Mouse (Mus musculus) retina, postnatal 1 day (tissue): ENCODE measurements around the gene Gm49416.
A peak's percentile ranks its signal among the peaks of the same experiment; 100 is the strongest.
"Not testable (repeated sequence)": the region's sequence is repeated elsewhere in the genome, so short reads cannot be mapped to it uniquely, and the experiment has no call there.

ENCODE experiments used
- DNase-seq: peaks from one replicate; pipeline ENCODE4 v3.0.0-alpha.2; 2012

Gm49416 gene

DNA sequence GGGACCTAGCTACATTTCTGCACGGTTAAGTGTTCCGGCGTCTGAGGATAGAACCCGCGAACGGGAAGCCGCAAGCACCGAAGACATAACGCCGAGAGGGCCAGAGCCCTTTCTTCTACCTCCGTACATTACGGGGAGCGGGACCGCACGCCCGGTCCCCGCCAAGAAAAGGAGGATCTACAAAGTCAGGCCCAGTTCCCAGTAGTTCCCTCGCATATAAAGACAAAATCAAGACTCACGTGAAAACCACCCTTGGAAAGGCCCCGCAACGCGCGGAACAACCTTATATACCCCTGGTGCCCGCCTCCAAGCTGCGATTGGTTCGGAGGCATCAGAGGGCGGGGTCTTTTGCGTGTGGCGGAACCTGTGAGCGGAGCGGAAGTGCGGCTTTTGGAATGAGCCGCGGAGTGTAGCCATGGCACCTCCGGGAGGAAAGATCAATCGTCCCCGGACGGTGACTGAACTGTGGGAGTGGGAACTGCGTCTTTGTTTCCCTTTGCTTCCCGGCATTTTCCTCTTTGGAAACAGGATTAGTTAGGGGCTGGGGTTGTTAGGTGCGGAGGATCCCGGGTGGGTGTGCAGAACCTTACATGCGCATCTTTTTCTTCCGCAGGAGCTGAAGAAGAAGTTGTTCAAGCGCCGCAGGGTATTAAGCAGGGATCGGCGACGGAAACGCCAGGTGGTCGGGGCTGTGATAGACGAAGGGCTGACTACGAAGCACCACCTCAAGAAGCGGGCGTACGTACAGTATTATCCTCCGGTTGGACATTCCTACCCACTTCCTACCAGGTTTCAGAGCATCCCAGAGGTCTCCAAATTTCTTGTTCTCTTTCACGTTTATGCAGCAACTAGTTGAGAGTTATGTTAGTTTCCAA is at the start of gene Gm49416, which contains the start of gene 1810009A15Rik:
Gm49416 (plus strand) TSS at position 416 of the 875 bp plus-strand sequence.
1810009A15Rik (plus strand) TSS at position 343 of the 875 bp plus-strand sequence.
- peak; percentile 98 for DNase-seq

DNA sequence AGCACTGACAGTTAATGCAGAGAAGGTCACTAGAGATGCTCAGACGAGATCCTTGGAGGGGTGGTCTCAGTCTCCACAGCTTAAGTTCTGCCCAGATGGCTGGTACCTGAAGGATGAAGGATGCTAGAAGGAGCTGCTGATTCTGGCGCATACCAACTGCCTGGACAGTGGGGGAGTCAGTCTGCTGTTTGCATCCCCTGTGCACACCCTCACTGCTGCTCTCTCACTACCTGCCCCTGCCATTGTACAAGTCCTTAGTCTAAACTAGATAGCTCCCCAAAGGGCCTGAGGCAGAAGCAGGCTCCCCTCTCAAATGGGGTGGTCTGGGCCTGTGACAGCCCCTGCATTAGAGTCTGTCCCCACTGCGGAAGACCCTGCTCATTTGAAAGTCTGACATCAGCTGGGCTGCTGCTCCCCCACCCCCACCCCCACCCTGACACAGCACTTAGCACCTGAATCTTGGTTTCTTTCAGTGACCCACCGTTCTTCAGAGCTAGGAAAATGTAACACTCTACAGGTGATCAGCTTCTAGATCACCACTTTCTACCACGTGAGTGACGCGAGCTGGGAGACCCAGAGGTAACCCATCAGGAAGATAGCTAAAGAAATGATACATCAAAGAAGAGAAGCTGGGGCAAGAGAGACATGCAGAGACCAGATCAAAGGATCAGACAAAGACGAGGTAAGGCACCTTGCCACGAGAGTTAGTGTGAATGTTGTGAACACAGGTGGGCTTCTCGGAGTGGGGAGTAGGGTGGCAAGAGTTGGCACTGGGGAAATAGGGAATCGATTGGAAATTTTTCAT is 49.4 kb upstream of the Gm49416 start, which contains the start of gene Gng3:
Gng3 (minus strand) TSS at position 92 of the 805 bp plus-strand sequence.
- DNase-seq: peak; percentile 87

DNA sequence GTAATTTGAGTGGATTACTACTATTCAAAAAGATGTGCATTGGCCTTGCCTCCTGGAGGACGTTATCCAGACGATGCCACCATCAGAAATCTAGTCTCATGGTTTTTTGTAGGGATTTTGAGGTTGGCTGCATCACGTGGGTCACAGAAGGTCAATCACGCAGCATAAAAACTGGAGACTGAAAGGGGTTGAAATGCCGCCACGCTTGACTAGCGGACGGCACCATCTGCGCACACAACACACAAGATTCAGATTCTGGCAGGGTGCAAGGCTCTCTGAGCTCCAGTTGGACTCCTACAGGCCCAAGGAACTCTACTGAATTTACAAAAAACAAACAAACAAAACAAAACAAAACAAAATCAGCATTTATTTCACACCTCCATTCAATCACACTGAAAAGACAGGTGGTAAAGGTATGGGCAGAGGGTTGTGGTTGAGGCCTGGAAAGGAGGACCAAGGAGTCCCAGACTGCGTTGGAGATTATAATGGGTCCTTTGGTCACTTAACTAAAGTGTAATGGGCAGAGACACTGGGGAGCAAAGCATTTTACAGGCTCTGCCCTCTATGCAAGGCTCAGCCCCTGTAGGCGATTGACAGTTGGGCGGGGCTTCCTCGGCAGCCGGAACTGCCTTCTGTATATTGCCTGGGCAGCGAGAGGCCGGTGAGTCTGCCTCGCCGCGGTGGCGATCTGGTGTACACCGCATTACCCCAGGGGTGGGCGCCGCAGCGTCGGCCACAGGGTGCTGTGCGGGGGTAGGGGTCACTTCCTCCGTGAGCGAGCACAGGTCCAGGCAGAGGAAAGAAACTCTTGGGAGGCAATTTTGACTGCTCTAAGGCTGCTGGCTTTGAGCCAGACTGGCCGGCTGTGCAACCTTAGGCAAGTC is 48.6 kb upstream of the Gm49416 start:
- peak; percentile 83 for DNase-seq

DNA sequence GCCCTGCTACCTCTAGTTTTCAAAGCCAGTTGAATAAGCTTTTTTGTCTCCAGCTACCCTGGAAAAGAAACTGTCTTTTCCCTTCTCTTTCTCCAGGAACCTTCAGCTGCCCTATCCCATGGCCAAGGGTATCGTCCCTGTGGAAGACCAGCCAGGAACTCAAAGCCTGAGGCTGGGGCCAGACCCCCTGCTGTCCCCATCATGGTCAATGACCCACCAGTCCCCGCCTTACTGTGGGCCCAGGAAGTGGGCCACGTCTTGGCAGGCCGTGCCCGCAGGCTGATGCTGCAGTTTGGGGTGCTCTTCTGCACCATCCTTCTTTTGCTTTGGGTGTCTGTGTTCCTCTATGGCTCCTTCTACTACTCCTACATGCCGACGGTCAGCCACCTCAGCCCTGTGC is 47.7 kb upstream of the Gm49416 start:
- DNase-seq: no peak

DNA sequence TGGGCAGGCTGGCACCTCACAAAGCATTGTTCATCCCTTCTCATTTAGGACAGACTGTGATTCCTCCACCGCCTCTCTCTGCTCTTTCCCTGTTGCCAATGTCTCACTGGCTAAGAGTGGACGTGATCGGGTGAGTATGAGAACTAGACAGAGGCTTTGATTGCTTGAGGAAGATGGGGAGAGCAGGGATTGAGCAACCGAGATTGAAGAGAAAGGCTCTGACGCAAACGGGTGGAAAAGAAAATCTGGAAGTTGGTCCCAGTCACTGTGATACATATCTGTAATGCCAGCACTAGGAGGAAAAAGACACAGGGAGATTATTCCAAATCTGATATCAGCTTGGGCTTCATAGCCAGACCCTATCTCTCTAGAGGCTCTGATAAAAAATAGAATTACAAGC is 45.8 kb upstream of the Gm49416 start:
- DNase-seq: no peak

DNA sequence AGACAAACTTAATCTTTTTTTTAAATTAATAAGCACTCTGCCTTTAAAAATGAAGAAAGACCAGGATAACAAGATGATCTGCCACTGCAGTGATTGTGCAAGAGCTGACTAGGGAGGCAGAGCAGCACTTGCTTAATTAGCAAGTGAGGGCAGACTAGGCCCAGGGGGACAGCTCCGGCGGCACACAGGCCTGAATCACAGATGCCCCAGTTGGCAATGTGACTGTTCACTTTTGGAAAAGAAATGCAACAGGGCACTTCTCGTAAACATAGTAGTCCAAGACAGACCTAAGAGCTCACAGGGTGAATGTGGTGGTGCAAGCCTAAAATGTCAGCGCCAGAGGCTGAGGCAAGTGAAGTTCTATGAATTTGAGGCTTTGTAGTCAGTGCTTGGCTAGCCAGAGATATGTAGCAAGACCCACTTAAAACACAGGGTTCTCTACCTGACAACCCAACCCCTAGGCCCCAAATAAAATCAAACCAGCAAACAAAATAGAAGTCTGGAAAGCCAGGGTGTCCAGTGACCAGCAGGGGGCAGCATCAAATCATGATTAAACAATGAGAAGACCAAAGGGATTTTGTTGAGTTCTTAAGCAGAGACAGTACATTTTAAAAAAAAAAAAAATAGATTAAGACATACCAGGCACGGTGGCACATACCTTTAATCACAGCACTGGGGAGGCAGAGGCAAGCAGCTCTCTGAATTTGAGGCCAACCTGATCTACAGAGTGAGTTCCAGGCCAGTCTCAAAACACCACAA is 44.2 kb upstream of the Gm49416 start:
- peak; percentile 87 for DNase-seq

DNA sequence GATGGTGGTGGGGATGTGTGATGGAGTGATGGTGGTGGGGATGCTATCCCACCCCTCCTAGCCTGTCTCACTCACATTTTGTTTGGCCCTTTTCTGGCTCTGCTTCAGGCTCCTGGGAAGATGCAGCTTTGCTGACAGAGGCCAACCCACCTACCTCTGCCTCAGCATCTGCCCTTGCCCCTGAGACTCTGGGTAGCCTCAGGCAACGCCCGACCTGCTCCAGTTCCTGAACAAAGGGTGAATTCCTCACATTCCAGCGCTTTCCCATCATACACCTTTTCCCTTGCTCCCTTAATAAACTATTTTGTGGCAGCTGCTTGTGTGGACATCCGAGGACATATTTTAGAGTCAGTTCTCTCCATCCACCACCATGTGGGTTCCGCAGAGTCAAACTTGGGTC is 40.4 kb upstream of the Gm49416 start:
- no peak for DNase-seq

DNA sequence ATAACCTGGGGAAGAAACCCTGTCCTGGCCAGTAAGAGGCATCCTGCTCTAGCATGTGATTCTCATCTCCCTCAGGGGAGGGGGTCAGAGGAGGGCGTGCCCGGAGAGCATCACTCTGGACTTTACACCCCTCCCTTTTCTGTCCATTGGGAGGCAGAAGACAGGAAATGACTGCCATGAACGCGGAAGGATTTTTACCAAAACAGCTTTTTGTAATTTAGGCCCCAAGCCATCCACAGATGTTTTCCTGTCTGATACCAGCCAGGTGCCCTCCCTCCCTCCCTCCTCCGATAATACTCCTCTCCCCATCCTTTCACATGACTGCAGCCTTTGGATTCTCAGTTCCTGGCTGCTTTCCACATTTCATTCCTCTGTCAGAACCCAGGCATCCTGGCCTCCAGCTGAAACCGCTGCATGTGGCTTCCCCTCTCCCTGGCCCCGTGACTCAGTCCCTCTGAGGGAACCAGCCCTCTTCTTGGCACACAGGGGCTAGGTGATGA is 38.3 kb upstream of the Gm49416 start, which contains the start of gene Lrrn4cl:
Lrrn4cl (plus strand) TSS at position 367 of the 500 bp plus-strand sequence.
- DNase-seq: peak; percentile 68

DNA sequence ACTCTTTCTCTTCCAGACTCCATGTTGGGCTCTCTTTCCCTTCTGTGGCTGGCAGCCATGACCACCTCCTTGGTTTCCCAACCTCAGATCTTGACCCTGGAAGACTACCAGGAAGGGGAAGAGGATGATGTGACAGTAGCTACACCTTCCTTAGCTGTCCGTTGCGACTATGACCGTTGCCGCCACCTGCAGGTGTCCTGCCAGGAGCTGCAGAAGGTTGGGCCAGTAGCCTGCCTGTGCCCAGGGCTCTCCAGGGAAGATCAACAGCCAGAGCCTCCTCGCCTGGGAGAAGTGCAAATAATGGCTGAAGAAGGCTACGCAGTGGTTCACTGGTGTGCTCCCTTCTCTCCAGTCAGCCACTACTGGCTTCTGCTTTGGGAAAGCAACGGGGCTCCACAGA is 37.1 kb upstream of the Gm49416 start:
- DNase-seq: no peak

DNA sequence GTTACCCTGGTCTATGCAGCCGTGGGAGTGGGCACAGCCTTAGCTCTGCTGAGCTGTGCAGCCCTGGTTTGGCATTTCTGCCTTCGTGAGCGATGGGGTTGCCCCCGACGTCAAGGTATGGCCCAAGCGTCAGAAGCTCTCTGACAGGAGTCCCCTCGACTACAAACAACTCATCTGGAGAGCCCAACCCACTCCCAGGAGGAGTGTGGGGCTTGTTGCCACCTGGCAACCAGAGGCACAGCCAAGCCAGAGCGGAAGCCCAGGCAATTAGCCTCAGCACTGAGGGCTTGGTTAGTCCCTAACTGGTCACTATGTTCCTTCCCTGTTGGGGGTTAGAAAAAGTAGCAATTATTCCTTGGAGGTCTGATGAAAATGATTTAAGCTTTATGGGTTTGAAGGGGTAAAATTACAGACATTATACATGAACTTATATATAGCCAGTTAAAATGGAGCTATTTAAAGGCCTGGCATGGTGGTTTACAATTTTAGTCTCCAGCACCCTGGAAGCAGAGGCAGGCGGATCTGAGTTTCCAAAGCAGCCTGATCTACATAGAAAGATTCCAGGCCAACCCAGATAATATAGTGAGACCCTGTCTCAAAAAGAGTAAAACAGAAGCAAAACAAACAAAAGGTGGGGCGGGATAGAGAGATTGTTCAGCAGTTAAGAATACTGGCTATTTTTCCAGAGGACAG is 36.3 kb upstream of the Gm49416 start:
- no peak for DNase-seq

DNA sequence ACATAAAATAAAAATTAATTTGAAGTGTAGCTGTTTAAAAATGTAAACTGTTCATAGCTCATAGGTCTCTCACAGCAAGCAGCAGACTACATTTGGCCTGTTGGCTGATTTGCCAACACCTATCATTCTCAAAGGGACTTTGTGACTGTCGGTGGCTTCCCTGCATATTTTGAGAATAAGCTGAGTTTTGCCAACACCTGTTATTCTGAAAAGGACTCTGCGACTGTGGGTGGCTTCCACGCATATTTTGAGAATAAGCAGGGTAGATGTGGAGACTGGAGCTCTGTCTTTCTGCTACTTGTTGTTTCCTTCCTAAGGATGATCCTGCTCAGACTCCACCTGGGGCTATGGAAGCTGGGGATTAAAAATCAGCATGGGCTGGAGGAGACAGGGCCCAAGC is 35.6 kb upstream of the Gm49416 start:
- no peak for DNase-seq

DNA sequence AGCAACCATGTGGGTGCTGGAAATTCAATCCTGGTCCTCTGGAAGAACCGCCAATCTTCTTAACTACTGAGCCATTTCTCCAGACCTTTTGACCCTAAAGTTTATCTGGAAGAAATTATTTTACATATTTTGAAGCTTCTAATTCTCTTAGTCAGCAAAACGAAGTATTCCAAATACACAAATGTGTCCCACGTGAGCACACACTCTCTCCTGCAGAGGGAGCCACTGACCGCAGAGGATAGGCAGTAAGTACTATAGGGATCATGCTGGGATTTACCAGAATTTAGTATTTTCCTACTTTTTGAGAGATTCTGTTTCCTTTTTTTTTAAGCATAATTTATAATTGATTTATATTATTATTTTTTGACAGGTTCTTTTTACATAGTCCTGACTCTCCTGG is 31.0 kb upstream of the Gm49416 start:
- peak; percentile 60 for DNase-seq

DNA sequence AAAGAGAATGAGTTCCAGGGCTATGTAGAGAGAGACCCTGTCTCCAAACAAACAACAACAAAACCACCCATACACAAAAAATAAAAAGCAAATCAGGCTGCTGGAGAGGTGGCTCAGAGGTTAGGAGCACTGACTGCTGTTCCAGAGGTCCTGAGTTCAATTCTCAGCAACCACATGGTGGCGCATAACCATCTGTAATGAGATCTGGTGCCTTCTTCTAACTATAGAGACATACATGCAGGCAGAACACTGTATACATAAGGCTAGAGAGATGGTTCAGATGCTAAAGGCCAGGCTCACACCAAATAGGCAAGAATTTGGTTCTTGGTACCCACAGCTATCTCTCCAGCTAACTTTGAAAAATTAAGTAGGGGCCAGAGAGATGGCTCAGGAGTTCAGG is 29.7 kb upstream of the Gm49416 start:
- peak; percentile 29 for DNase-seq

DNA sequence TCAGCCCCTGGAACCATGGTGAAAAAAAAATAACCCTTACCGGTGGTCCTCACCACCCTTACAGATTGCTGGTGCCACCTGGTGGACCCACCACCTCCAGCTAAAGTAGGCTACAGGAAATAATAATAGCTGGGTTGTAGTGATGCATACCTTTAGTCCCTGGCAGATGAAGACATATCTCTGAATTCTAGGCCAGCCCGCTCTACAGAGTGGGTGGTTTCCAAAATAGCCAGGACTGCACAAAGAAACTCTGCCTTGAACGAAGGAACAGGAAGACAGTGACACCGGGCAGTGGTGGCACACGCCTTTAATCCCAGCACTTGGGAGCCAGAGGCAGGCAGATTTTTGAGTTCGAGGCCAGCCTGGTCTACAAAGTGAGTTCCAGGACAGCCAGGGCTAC is 24.5 kb upstream of the Gm49416 start:
- DNase-seq: no peak

DNA sequence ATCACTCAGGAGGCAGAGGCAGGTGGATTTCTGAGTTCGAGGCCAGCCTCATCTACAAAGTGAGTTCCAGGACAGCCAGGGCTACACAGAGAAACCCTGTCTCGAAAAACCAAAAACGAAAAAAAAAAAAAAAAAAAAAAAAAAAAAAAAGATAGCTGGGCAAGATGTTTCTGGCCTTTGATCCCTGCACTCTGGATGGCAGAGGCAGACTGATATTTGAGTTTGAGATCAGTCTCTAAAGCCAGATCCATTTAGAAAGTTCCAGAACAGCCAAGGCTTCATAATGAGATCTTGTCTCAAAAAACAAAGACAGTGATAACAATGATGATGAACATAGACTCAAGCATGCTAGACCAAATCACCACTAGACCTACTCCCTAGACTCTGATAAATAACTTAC is 18.3 kb upstream of the Gm49416 start:
- DNase-seq: not testable (repeated sequence)

DNA sequence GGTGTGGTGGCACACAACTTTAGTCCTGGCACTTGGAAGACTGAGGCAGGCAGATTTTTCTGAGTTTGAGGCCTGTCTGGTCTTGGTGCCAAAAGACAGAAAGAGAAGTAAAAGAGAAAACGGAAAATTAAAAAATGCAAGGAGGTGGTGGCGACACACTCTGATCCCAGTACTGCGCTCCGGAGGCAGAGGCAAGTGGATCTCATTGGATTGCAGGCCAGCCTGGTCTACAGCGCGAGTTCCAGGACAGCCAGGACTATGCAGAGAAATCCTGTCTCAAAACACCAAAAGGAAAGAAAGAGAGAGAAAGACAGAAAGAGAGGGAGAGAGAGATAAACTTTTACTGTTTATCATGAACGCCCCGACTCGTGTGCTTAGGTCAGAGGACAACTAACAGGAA is 17.9 kb upstream of the Gm49416 start:
- DNase-seq: peak; percentile 14

DNA sequence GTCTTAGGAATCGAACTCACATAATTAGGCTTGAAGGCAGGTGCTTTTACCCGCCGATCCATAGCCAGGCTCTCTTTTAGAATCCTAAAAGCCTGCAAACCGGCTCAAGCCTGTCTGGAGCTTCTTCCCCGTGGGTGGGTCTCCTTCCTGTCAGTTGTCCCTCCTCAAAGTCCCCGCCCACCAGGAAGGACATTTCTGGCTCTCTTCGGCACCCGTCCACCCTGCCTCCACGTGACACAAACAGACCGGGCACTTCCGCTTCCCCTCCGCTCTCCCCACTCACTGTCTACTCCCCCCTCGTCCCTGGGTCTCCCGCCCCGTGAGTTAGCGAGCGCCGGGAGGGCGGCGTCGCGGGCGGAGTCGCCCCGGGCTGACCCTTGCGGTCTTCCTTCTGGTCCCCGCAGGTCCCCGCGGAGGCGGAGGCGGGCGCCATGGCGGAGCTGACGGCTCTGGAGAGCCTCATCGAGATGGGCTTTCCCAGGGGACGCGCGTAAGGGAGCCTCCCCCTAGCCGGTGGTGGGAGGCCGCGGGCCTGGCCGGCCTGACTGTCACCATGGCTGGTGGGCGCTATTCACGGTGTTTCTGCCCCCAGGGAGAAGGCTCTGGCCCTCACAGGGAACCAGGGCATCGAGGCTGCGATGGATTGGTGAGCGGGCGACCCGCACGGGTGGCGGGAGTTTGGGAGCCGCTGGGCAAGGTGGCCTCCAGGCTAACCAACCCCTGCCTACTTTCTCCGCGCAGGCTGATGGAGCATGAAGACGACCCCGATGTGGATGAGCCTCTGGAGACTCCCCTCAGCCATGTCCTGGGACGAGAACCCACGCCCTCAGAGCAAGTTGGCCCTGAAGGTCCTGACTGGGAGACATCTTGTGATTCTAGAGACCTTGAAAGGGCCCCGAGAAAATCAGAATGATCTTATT is 17.2 kb upstream of the Gm49416 start, which contains the start of gene Ubxn1:
Ubxn1 (plus strand) TSS at position 230 of the 920 bp plus-strand sequence.
- DNase-seq: peak; percentile 99

DNA sequence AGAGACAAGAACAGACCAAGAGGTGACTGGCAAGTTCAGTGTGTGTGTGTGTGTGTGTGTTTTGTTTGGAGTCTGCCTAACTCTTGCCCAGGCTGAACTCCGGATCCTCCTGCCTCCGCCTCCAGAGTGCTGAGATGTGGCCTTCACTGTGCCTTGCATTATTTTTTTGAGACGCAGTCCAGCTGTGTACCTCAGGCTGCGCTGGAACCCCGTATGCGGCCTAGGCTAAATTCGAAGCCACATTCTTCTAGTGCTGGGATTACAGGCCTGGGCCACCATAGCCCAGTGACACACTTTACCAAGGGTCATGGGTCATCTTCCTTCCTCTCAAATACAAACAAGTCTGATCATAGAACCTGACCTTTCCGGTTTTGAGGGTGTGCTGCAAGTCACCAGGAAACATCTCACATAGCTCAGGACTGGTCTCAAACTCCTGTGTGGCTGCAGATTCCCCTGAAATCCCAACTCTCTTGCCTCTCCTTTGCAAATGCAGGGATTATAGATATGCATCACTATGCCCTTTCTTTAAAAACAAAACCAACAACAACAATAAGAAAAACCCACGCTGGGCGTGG is 16.4 kb upstream of the Gm49416 start:
- no peak for DNase-seq

DNA sequence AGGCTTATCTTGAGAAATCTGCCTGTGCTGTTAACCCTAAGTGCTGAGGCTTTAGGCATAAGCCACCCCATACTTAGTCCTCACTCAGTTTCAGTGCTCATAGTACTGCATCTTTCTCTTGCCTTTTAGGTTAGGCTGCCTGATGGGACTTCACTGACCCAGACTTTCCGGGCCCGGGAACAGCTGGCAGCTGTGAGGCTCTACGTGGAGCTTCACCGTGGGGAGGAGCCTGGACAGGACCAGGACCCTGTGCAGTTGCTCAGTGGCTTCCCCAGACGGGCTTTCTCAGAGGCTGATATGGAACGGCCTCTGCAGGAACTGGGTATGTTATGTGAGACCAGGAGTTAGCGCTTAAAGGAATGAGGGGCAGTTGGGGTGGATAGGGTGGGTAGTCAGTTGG is 13.7 kb upstream of the Gm49416 start:
- no peak for DNase-seq
